Mouse (Mus musculus) heart, embryonic 11.5 days (tissue): Measurements from ENCODE around the gene Dlat. TPM values are rescaled to one million over a fixed set of nuclear protein-coding genes. Genes with fewer than 3 reads are reported as not detected.

Source experiments
- ATAC-seq: fragments of 200-750 bp; cut with Nextera tagmentation; replicated peaks from 2 replicates; pipeline ENCODE4 v1.8.0; 2017; ENCODE audit warnings: moderate library complexity; ENCODE audit not compliant: insufficient number of reproducible peaks, low FRiP score, low TSS enrichment
- H3K27ac ChIP-seq: fragments of 300-500 bp; sonication (generic); 2 replicates; pipeline ENCODE4 v1.5.1; 2014; ENCODE audit warnings: mild to moderate bottlenecking, low read depth, low read length
- H3K27me3 ChIP-seq: fragments of 300-500 bp; sonication (generic); 2 replicates; pipeline ENCODE4 v1.6.1; 2014; ENCODE audit warnings: mild to moderate bottlenecking, low read length, mixed read lengths; ENCODE audit not compliant: control insufficient read depth, insufficient read depth
- H3K36me3 ChIP-seq: fragments of 300-500 bp; sonication (generic); 2 replicates; pipeline ENCODE4 v1.6.1; 2014; ENCODE audit warnings: mild to moderate bottlenecking, low read length, moderate library complexity, mixed read lengths; ENCODE audit not compliant: control insufficient read depth, insufficient read depth
- H3K4me1 ChIP-seq: fragments of 300-500 bp; sonication (generic); 2 replicates; pipeline ENCODE4 v1.6.1; 2014; ENCODE audit warnings: low read length; ENCODE audit not compliant: control insufficient read depth, insufficient read depth
- H3K4me2 ChIP-seq: fragments of 300-500 bp; sonication (generic); 2 replicates; pipeline ENCODE4 v1.6.1; 2014; ENCODE audit warnings: mild to moderate bottlenecking, moderate library complexity
- H3K4me3 ChIP-seq: fragments of 300-500 bp; sonication (generic); 2 replicates; pipeline ENCODE4 v1.5.1; 2014; ENCODE audit warnings: low read depth, low read length
- H3K9ac ChIP-seq: fragments of 300-500 bp; sonication (generic); 2 replicates; pipeline ENCODE4 v1.6.1; 2014; ENCODE audit warnings: mild to moderate bottlenecking, low read depth, low read length, moderate library complexity
- H3K9me3 ChIP-seq: fragments of 300-500 bp; sonication (generic); replicated peaks from 2 replicates; pipeline ENCODE4 v1.6.1; 2016; ENCODE audit warnings: low read length; ENCODE audit not compliant: control insufficient read depth
- WGBS: fragments of 180-500 bp; shearing (Covaris S2); extraction: QIAGEN DNeasy Blood & Tissue Kit; methylation state at CpG from one replicate; pipeline ENCODE4 v1.1.7; 2014; ENCODE audit not compliant: insufficient replicate concordance; 5-methylcytosine and 5-hydroxymethylcytosine counted together
- polyA plus RNA-seq: library from polyadenylated mRNA; unstranded; fragments of >200 nt; fragmentation: Nextera tagmentation; extraction: Ambion mirVana; gene quantifications from 2 replicates; pipeline ENCODE4 v1.2.1, GENCODE M21; 2014

Dlat gene
- polyA plus RNA-seq, result 122 and 144 TPM in 2 replicates

DNA sequence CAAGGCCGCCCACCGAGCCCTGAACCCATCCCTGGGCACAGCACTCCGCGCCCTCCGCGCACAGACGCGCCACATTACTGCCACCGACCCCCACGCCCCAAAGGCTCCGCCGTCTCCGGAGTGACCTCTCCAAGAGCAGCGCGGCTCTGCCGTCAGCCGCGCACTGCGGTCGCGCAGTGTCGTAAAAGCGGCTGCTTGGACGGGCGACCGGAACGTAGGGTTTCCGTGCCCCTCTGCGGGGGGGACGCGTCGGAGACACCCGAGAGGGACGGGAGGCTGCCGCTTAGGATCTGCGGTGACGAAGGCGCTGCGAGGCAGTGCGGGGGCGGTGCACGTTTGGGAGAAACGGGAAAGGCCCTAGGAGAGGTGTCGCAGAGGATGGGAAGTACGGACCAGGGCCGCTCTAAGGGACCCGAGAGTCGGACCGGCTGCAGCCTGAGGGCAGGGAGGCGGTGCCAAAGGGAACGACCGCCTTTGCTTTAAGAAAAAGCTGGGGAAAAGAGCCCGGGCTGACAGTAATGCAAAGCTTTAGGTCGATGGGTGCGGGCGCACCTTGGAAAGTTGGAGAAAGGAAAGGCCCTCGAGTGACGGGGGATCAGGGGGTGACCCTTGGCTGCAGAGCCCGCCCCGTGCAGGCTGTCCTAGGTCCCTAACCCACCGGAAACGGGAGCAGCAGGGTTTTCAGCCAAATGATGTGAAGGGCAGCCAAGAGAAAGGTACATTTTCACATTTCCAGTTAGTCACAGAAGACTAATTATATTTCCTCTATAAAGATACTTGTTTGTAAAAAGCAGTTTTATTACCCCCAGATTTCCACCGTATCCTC, at the start of gene Dlat:
TSS of gene Dlat (minus strand) at position 389 of the 826 bp plus-strand sequence.
- Histone ChIP-seq H3K9ac (peak within 1 kb of the TSS; percentile 97), H3K4me3 (peak within 1 kb of the TSS; percentile 99), H3K4me1 (peaks cover 5% of the 10 kb centered on the region; the same call in 1 of the 2 replicates), H3K27me3 (no peaks in the 10 kb centered on the region), H3K36me3 (0 out of 2 replicates have a peak, but pooled peaks cover 3% of the 10 kb centered on the region), H3K9me3 (no peaks in the 10 kb centered on the region), H3K4me2 (peak within 1 kb of the TSS; percentile 68), H3K27ac (peak within 1 kb of the TSS; percentile 81)
- ATAC-seq, result peak; percentile 90
- WGBS, result under 1% methylated on average over 61 of the region's 63 CpGs

DNA sequence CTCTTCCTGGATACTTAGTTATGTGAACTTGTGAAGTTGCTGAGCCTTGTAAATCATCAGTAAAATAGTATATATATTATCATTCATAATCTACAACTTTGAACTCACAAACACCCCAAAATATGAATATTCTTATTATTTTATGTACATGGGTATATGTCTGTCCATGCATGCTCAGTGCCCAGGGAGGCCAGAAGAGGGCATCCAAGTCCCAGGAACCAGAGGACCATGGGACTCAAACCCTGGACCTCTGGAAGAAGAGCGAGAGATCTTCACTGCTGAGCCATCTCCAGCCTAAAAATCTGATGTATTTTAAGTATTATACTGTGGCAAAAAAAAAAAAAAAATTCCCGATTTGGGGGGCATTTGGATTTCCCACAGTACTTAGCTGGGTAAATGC, 49.5 kb upstream of the Dlat start:
- no peak for ATAC-seq
- Histone ChIP-seq H3K27ac (no peak overlapping the region), H3K9ac (no peak overlapping the region), H3K9me3 (no peaks in the 10 kb centered on the region), H3K4me1 (no peaks in the 10 kb centered on the region), H3K36me3 (no peaks in the 10 kb centered on the region), H3K4me3 (no peak overlapping the region), H3K4me2 (no peak overlapping the region), H3K27me3 (no peaks in the 10 kb centered on the region)
- 20% methylated on average over 2 of the region's 2 CpGs for WGBS

DNA sequence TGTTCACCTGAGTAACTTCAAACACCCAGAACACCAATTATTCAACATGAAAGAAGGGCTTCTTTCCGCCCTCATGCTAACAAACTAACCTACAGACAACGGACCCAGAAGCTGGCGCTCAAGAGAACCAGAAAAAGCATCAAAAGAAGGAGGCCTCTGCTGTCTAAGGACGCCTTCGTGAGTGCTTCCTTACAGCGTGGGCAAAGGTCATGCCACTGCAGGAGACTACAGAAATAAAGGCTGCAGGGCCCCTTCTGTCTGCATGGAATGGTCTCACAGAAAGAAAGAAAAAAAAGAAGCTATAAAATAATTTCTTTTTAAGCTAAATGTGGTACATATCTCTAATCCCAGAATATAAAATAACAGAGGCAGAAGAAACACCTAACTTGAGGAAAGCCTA, 45.3 kb upstream of the Dlat start:
- H3K36me3 ChIP-seq, result no peaks in the 10 kb centered on the region
- H3K4me1 ChIP-seq, result no peaks in the 10 kb centered on the region
- H3K4me3 ChIP-seq, result no peak overlapping the region
- WGBS, result 66% methylated on average over 6 of the region's 6 CpGs
- ATAC-seq, result no peak
- H3K9ac ChIP-seq, result no peak overlapping the region
- peaks cover 4% of the 10 kb centered on the region; the same call in 1 of the 2 replicates for H3K27me3 ChIP-seq
- no peak overlapping the region for H3K27ac ChIP-seq
- no peak overlapping the region for H3K4me2 ChIP-seq
- H3K9me3 ChIP-seq, result no peaks in the 10 kb centered on the region

DNA sequence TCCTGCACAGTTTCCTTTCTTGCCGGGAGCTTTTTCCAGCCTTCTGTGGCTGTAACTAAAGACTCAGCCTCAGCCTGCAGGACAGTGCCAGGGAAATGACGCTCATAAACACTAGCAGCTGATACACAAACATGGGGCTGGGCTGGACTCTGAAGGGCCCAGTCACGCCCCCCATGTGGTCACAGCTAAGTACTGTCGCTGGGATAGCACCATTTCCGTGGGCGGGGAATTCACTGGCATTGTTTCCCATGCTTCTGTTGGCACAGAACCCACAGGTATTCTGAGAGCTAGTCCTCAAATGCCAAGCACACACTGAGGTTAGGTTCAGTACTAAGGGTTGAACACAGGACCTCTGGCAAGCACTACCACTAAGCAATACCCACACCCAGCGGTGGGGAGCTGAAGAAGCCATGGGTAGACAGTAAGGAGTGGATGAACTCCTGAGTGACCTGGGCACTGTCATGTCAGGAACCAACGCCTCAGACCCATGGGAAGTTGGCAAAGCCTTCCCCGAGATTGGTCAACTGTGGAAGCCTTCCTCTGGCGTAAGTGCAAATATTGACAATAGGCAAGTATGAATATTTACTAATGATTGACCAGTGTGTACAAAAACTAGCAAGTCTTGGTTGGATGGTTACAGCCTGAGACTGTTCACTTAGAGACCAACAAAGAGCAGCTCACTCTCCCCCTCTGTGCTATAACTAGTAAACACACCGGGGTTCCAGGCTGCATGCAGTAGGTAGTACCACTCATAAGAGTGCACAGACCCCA, 41.5 kb upstream of the Dlat start:
- H3K27ac ChIP-seq, result no peak overlapping the region
- H3K36me3 ChIP-seq, result no peaks in the 10 kb centered on the region
- no peak overlapping the region for H3K9ac ChIP-seq
- H3K27me3 ChIP-seq, result peaks cover 6% of the 10 kb centered on the region; the same call in 1 of the 2 replicates
- H3K4me3 ChIP-seq, result no peak overlapping the region
- no peak for ATAC-seq
- H3K4me2 ChIP-seq, result no peak overlapping the region
- H3K9me3 ChIP-seq, result no peaks in the 10 kb centered on the region
- 56% methylated on average over 11 of the region's 11 CpGs for WGBS
- H3K4me1 ChIP-seq, result peaks cover 8% of the 10 kb centered on the region

DNA sequence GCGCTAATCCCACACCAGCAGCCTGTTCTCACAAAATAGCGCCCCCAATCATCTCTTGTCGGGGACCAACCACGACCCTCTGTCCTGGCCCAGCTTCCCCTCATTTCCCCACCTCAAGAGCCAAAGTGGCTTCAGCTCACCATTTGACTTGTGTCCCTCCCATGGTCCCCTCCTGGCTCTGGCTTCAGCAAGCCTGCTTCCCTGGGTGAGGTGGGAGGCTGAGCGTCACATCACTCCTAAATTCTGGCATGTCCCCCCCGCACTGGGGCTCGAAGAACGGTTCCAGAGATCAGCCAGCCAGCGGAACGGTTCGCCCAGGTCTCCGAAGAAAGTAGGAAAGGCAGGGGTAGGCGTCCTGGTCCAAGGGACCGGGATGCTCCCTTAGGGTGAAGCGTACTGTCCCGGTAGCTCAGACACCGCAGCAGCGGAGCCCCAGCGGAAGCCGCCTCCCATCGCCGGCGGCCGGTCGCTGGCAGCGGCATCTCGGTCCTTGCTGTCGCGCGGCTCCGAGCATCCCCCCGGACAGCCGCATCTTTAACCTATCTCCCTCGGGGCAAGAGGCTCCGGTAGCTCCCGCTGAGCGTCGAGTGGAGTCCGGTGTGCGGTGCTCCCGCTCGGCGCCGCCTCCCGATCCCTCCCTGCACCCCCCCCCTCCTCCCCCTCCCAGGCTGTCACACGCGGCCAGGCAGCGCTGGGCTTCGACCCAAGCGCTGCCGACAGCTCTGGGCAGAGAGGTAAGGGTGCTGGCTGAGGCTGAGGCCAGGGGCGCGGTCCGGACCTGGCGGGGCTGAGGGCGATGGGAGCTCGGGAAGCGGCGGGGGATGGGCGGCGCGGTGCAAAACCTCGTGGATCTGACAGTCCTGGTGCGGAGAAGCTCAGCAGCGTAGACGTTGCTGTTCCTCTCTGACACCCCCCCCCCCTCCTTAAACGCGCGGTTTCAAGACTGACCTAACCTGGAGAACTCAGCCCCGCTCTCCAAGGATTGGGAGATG, 39.1 kb upstream of the Dlat start:
- Histone ChIP-seq H3K27me3 (peaks cover 6% of the 10 kb centered on the region; the same call in 1 of the 2 replicates), H3K27ac (no peak overlapping the region), H3K9me3 (no peaks in the 10 kb centered on the region), H3K4me3 (peak overlapping the region; percentile 58), H3K36me3 (no peaks in the 10 kb centered on the region), H3K4me2 (peak overlapping the region; percentile 99), H3K4me1 (peaks cover 8% of the 10 kb centered on the region), H3K9ac (peak overlapping the region; percentile 66)
- under 1% methylated on average over 70 of the region's 70 CpGs for WGBS
- peak; percentile 40 for ATAC-seq

DNA sequence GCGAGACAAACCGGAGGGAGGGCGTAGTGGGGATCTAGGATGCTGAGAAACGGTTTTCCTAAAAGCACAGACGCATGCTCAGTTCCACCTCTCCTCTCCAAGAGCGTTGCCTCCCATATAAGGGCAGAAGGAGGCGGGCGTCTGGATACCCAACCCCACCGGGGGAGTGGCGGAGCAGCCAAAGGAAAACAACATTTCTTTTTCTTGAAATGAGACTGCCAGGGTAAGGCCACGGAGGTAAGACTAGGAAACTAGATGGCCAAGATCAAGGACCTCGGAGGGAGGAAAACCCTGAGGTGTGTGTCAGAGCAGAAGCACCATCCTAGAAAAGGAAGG, 38.1 kb upstream of the Dlat start:
- 0 out of 2 replicates have a peak, but pooled peaks have one; percentile 15 for ATAC-seq
- H3K4me2 ChIP-seq, result peak overlapping the region; percentile 99
- H3K4me1 ChIP-seq, result peaks cover 8% of the 10 kb centered on the region
- no peaks in the 10 kb centered on the region for H3K36me3 ChIP-seq
- peaks cover 6% of the 10 kb centered on the region; the same call in 1 of the 2 replicates for H3K27me3 ChIP-seq
- no peak overlapping the region for H3K27ac ChIP-seq
- H3K9ac ChIP-seq, result peak overlapping the region; percentile 17
- H3K4me3 ChIP-seq, result peak overlapping the region; percentile 24
- no peaks in the 10 kb centered on the region for H3K9me3 ChIP-seq
- under 1% methylated on average over 12 of the region's 12 CpGs for WGBS

DNA sequence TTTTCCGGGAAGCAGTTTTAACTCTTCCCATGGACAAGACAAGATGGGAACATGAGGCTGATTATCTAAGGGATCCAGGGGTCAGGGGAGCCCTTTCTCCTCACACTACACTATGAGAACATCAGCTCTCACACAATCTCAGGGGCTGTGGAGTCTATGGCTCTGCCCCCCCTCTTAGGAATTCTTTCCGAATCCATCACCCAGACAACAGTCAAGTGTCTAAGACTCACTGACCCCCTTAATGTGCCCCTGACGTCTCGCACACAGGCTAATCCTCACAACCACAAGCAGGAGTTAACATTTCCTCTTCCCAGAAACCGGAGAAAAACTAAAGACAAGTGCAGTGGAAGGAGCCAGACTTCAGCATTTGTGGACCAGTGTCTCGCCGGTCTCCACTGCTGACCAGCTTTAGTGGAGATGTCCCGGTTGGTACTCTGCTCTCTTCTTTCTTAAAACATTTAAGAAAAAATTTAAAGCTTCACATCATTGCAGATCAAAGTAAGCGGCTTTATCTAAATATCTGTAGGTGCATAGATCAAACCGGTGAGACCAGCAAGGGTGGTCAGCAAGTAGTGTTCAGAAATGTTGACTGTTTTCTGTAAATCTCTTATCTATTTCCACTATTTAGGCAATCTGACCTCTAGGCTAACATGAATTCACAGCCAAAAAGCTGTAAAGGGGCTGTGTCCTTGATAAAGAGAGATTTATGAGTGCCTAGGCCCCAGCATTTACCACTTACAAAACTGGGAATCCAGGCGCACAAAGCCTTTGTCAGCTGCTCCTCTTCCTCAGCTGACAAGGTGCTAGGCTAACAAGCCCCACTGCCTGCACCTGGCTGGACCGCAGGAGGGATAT, 37.5 kb upstream of the Dlat start:
- 54% methylated on average over 12 of the region's 12 CpGs for WGBS
- peak overlapping the region; percentile 99 for H3K4me2 ChIP-seq
- peak overlapping the region; percentile 17 for H3K9ac ChIP-seq
- H3K9me3 ChIP-seq, result no peaks in the 10 kb centered on the region
- H3K27me3 ChIP-seq, result peaks cover 6% of the 10 kb centered on the region; the same call in 1 of the 2 replicates
- H3K4me1 ChIP-seq, result peaks cover 8% of the 10 kb centered on the region
- no peak overlapping the region for H3K27ac ChIP-seq
- no peak for ATAC-seq
- H3K36me3 ChIP-seq, result no peaks in the 10 kb centered on the region
- peak overlapping the region; percentile 24 for H3K4me3 ChIP-seq
